Mouse (Mus musculus) liver, embryonic 15.5 days (tissue): ENCODE data around the gene Rasip1. TPM values are rescaled to one million over a fixed set of nuclear protein-coding genes. Genes with fewer than 3 reads are reported as not detected.

Experiments used
- ATAC-seq: fragments of 200-750 bp; cut with Nextera tagmentation; 2 replicates; pipeline ENCODE4 v1.8.0; 2017; ENCODE audit warnings: moderate number of reproducible peaks, mild to moderate bottlenecking, moderate library complexity; ENCODE audit not compliant: insufficient read depth
- H3K27ac ChIP-seq: fragments of 300-500 bp; sonication (generic); replicated peaks from 2 replicates; pipeline ENCODE4 v1.5.1; 2015; ENCODE audit warnings: mild to moderate bottlenecking, inconsistent platforms
- H3K27me3 ChIP-seq: fragments of 300-500 bp; sonication (generic); 2 replicates; pipeline ENCODE4 v1.6.1; 2015; ENCODE audit warnings: mild to moderate bottlenecking, inconsistent platforms
- H3K36me3 ChIP-seq: fragments of 300-500 bp; sonication (generic); replicated peaks from 2 replicates; pipeline ENCODE4 v1.6.1; 2015; ENCODE audit warnings: moderate library complexity, mild to moderate bottlenecking, inconsistent platforms
- H3K4me1 ChIP-seq: fragments of 300-500 bp; sonication (generic); replicated peaks from 2 replicates; pipeline ENCODE4 v1.6.1; 2015; ENCODE audit warnings: inconsistent platforms
- H3K4me2 ChIP-seq: fragments of 300-500 bp; sonication (generic); 2 replicates; pipeline ENCODE4 v1.6.1; 2015; ENCODE audit warnings: moderate library complexity, mild to moderate bottlenecking, inconsistent platforms
- H3K4me3 ChIP-seq: fragments of 300-500 bp; sonication (generic); replicated peaks from 2 replicates; pipeline ENCODE4 v1.5.1; 2015; ENCODE audit warnings: mild to moderate bottlenecking, inconsistent platforms
- H3K9ac ChIP-seq: fragments of 300-500 bp; sonication (generic); 2 replicates; pipeline ENCODE4 v1.6.1; 2015; ENCODE audit warnings: moderate library complexity, mild to moderate bottlenecking, inconsistent platforms
- H3K9me3 ChIP-seq: fragments of 300-500 bp; sonication (generic); replicated peaks from 2 replicates; pipeline ENCODE4 v1.6.1; 2016; ENCODE audit warnings: inconsistent platforms
- WGBS: fragments of 180-500 bp; shearing (Covaris S2); methylation state at CpG from one replicate; pipeline ENCODE4 v1.1.7; 2015; ENCODE audit warnings: mixed read lengths; ENCODE audit not compliant: insufficient replicate concordance; 5-methylcytosine and 5-hydroxymethylcytosine counted together
- polyA plus RNA-seq: library from polyadenylated mRNA; unstranded; fragments of >200 nt; fragmentation: Nextera tagmentation; extraction: Ambion mirVana; gene quantifications from 2 replicates; pipeline ENCODE4 v1.2.1, GENCODE M21; 2015

Rasip1 gene
- polyA plus RNA-seq, 1 experiment from 2014 or later = 2.8 TPM

GRCm38 (mm10) chr7:45639561-45640027 is 12.3 kb downstream of the Rasip1 start, which contains the start of gene Mamstr:
Gene Mamstr (plus strand): TSS chr7:45639977.
- peaks cover 17% of the 10 kb centered on the region for H3K27me3 ChIP-seq
- no peaks in the 10 kb centered on the region for H3K36me3 ChIP-seq
- no peak within 1 kb of the TSS for H3K4me3 ChIP-seq
- ATAC-seq = no peak
- H3K9me3 ChIP-seq = no peaks in the 10 kb centered on the region
- no peak within 1 kb of the TSS for H3K9ac ChIP-seq
- peaks cover 16% of the 10 kb centered on the region for H3K4me1 ChIP-seq
- WGBS = 59% methylated on average over 19 of the region's 19 CpGs
- no peak within 1 kb of the TSS for H3K4me2 ChIP-seq
- H3K27ac ChIP-seq = no peak within 1 kb of the TSS

GRCm38 (mm10) chr7:45640191-45640957 is 13.1 kb downstream of the Rasip1 start:
- Histone ChIP-seq H3K27me3 (peaks cover 23% of the 10 kb centered on the region), H3K27ac (no peak overlapping the region), H3K4me2 (no peak overlapping the region), H3K4me3 (no peak overlapping the region), H3K9ac (no peak overlapping the region), H3K4me1 (peaks cover 16% of the 10 kb centered on the region), H3K9me3 (no peaks in the 10 kb centered on the region), H3K36me3 (no peaks in the 10 kb centered on the region)
- no peak for ATAC-seq
- 67% methylated on average over 19 of the region's 19 CpGs for WGBS

GRCm38 (mm10) chr7:45641391-45642040 is 14.2 kb downstream of the Rasip1 start:
- Histone ChIP-seq H3K9me3 (no peaks in the 10 kb centered on the region), H3K4me2 (no peak overlapping the region), H3K36me3 (no peaks in the 10 kb centered on the region), H3K27ac (no peak overlapping the region), H3K27me3 (peaks cover 28% of the 10 kb centered on the region), H3K9ac (no peak overlapping the region), H3K4me1 (peaks cover 16% of the 10 kb centered on the region), H3K4me3 (no peak overlapping the region)
- no peak for ATAC-seq
- whole genome bisulfite sequencing = 64% methylated on average over 17 of the region's 17 CpGs

- Histone ChIP-seq H3K27me3 (peaks cover 28% of the 10 kb centered on the region), H3K9me3 (no peaks in the 10 kb centered on the region), H3K36me3 (no peaks in the 10 kb centered on the region), H3K27ac (no peak overlapping the region), H3K4me2 (no peak overlapping the region), H3K4me1 (peaks cover 16% of the 10 kb centered on the region), H3K4me3 (no peak overlapping the region), H3K9ac (no peak overlapping the region)
- 62% methylated on average over 5 of the region's 5 CpGs for WGBS
- ATAC-seq = no peak
These were observed 14.8 kb downstream of the Rasip1 start for GRCm38 (mm10) chr7:45642083-45642482.

- Histone ChIP-seq H3K27ac (no peak overlapping the region), H3K36me3 (no peaks in the 10 kb centered on the region), H3K9me3 (no peaks in the 10 kb centered on the region), H3K4me1 (peaks cover 16% of the 10 kb centered on the region), H3K27me3 (peaks cover 28% of the 10 kb centered on the region), H3K9ac (no peak overlapping the region), H3K4me3 (peak overlapping the region; percentile 45), H3K4me2 (peak overlapping the region; percentile 59)
- 38% methylated on average over 16 of the region's 16 CpGs for WGBS
- ATAC-seq = no peak
These were observed 15.4 kb downstream of the Rasip1 start for GRCm38 (mm10) chr7:45642503-45643255.

- H3K9me3 ChIP-seq = no peaks in the 10 kb centered on the region
- peaks cover 16% of the 10 kb centered on the region for H3K4me1 ChIP-seq
- no peaks in the 10 kb centered on the region for H3K36me3 ChIP-seq
- WGBS = 3% methylated on average over 28 of the region's 28 CpGs
- H3K9ac ChIP-seq = no peak overlapping the region
- H3K4me2 ChIP-seq = peak overlapping the region; percentile 59
- ATAC-seq = peak; percentile 78
- H3K27me3 ChIP-seq = peaks cover 28% of the 10 kb centered on the region
- no peak overlapping the region for H3K27ac ChIP-seq
- H3K4me3 ChIP-seq = peak overlapping the region; percentile 45
These were observed 16.3 kb downstream of the Rasip1 start for GRCm38 (mm10) chr7:45643441-45644178.

- Histone ChIP-seq H3K36me3 (no peaks in the 10 kb centered on the region), H3K4me3 (peak overlapping the region; percentile 45; the same call in 1 of the 2 replicates), H3K9ac (no peak overlapping the region), H3K4me2 (peak overlapping the region; percentile 59), H3K9me3 (no peaks in the 10 kb centered on the region), H3K27ac (no peak overlapping the region), H3K27me3 (peaks cover 28% of the 10 kb centered on the region), H3K4me1 (peaks cover 16% of the 10 kb centered on the region)
- ATAC-seq = no peak
- WGBS = 17% methylated on average over 18 of the region's 18 CpGs
These were observed 16.9 kb downstream of the Rasip1 start for GRCm38 (mm10) chr7:45644183-45644582.

- Histone ChIP-seq H3K9ac (no peak overlapping the region), H3K27ac (no peak overlapping the region)
These were observed 17.7 kb downstream of the Rasip1 start for GRCm38 (mm10) chr7:45644872-45645590.

GRCm38 (mm10) chr7:45645591-45645971 is 18.3 kb downstream of the Rasip1 start:
- Histone ChIP-seq H3K4me1 (peaks cover 16% of the 10 kb centered on the region), H3K36me3 (no peaks in the 10 kb centered on the region), H3K27me3 (peaks cover 28% of the 10 kb centered on the region), H3K4me3 (no peak overlapping the region), H3K9ac (no peak overlapping the region), H3K4me2 (no peak overlapping the region), H3K9me3 (no peaks in the 10 kb centered on the region), H3K27ac (no peak overlapping the region)
- no peak for ATAC-seq
- 65% methylated on average over 7 of the region's 7 CpGs for WGBS

More at GRCm38 (mm10) chr7:45644872-45645590, 17.7 kb downstream of the Rasip1 start:
- Histone ChIP-seq H3K4me1 (peaks cover 16% of the 10 kb centered on the region), H3K9me3 (no peaks in the 10 kb centered on the region), H3K27me3 (peaks cover 28% of the 10 kb centered on the region), H3K4me2 (no peak overlapping the region), H3K4me3 (no peak overlapping the region), H3K36me3 (no peaks in the 10 kb centered on the region)
- ATAC-seq = no peak
- 54% methylated on average over 6 of the region's 6 CpGs for WGBS

- peaks cover 16% of the 10 kb centered on the region for H3K4me1 ChIP-seq
- 66% methylated on average over 4 of the region's 4 CpGs for WGBS
- H3K27me3 ChIP-seq = peaks cover 26% of the 10 kb centered on the region
- ATAC-seq = no peak
- no peaks in the 10 kb centered on the region for H3K9me3 ChIP-seq
- no peak overlapping the region for H3K4me2 ChIP-seq
- H3K36me3 ChIP-seq = no peaks in the 10 kb centered on the region
- H3K9ac ChIP-seq = no peak overlapping the region
- H3K4me3 ChIP-seq = no peak overlapping the region
- no peak overlapping the region for H3K27ac ChIP-seq
These were observed 19.4 kb downstream of the Rasip1 start for GRCm38 (mm10) chr7:45646671-45647070.
